Mouse (Mus musculus): ENCODE results near the gene Eif1. TPM values are rescaled to one million over a fixed set of nuclear protein-coding genes. Genes with fewer than 3 reads are reported as not detected.

Eif1 gene
- 2,248 TPM for total RNA-seq (2023)

DNA sequence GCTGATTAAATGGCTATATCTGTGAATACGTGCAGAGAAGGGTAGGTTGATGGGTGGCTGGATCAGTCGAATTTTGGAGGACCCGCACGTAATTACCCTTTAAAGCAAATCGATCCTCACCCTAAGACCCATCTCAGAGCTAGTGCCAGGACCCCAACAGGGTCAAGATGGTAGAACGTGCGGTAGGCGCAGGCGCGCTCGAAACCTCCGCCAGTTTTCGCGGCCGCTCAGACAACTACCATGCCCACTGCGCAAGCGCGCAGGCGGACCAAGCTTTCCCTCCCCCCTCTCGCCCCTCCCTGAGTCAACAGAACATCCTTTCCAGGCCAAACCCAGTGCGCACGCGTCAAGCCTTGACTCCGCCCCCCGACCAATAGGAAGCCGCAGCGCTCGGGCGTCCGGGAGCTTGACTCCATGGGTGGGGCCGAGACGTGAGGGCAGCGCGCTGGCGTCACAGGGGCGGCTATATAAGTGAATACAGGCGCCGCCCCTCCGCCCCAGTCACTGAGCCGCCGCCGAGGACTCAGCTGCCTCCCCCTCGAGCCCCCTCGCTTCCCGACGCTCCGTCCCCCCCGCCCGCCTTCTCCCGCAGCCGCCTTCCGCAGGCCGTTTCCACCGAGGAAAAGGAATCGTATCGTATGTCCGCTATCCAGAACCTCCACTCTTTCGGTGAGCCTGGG lies at the start of gene Eif1:
Eif1 (plus strand) TSS at position 394 of the 680 bp plus-strand sequence.

DNA sequence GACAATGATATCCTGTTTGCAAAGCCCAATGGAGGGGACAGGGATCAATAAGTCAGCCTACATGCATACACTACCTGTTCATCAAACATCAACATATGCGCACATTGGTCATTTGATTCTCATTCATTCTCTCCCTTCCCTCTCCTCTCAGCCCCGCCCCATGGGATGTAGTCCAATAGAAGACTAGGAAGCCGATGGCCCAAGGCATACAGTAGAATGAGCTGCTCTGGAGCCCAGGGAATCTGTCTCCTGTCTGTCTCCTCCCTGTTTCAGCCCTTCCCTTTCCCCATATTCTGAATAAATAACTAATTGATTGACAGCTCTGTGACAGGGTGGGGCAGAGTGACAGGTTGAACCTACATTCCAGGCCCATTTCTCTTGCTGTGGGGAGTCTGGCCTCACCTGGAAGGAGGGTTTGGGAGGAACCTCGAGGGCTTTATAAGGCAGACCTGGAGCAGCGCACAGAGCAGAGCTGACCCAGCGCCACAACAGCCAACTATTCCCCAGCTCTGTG lies 14.3 kb downstream of the Eif1 start, which contains the start of gene Gast:
Gast (plus strand) TSS at position 464 of the 514 bp plus-strand sequence.

DNA sequence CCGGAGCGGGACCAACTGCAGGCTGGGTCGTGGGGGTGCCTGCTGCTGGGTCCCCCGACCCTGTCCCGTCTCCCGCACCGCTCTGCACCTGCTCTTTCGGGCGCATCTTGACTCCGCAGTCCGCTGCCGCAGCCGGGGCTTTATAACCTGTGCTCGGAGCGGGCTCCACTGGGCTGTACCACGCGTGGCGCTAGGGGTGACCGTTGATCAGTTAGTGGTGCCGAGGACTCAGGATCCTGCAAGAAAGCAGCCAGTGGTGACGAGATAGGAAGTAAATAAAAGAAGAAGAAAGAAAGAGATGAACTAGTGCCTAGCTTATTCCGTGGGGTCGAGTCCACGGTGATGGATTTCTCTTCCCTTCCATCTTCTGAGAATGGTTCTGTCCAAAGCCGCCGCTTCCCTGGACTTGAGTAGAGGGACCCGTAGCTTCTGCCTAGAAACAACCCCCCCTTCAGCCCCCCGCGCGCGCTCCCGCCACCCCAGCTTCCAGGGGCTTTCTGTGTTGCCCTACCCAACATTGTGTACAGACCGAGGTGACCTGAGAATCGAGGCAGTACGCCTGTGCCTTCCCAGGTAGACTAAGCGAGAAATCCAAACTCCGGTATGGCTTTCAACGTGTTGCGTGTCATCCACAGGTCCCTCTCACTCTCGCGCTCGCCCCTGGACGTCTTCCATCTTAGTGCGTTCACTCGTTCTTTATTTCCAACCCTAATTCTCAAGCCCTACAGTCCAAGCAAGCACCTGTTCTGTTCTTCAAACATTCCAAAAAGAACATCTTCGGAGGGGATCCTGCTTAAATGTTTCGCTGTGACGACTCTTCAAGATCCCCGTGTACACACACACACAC lies 36.5 kb downstream of the Eif1 start, which contains the start of gene Hap1:
Hap1 (minus strand) TSS at position 157 of the 847 bp plus-strand sequence.

Other genes with a start within 250 kb of the Eif1 start
- not detected for gene Krt32, start 231.7 kb upstream of the Eif1 start, total RNA-seq (2023)
- gene Krt35, start 223.6 kb upstream of the Eif1 start, total RNA-seq (2023), result not detected
- gene Krt36, start 214.3 kb upstream of the Eif1 start, total RNA-seq (2023), result not detected
- gene Krt13, start 198.3 kb upstream of the Eif1 start, total RNA-seq (2023), result not detected
- gene Krt15, start 184.0 kb upstream of the Eif1 start, total RNA-seq (2023), result not detected
- gene Krt19, start 171.2 kb upstream of the Eif1 start, total RNA-seq (2023), result 4.8 TPM
- gene Krt9, start 126.6 kb upstream of the Eif1 start, total RNA-seq (2023), result not detected
- not detected for gene Krt14, start 112.3 kb upstream of the Eif1 start, total RNA-seq (2023)
- not detected for gene Krt16, start 71.0 kb upstream of the Eif1 start, total RNA-seq (2023)
- gene Krt17, start 58.9 kb upstream of the Eif1 start, total RNA-seq (2023), result not detected
- gene Krt42, start 50.0 kb upstream of the Eif1 start, total RNA-seq (2023), result not detected
- gene Gast, start 14.5 kb downstream of the Eif1 start, total RNA-seq (2023), result not detected
- gene Hap1, start 36.2 kb downstream of the Eif1 start, total RNA-seq (2023), result 0.86 TPM
- 13.5 TPM for gene Jup, start 77.9 kb downstream of the Eif1 start, total RNA-seq (2023)
- 0.35 TPM for gene P3h4, start 95.0 kb downstream of the Eif1 start, total RNA-seq (2023)
- gene Fkbp10, start 95.8 kb downstream of the Eif1 start, total RNA-seq (2023), result 1.8 TPM
- 91.2 TPM for gene Nt5c3b, start 121.9 kb downstream of the Eif1 start, total RNA-seq (2023)
- gene Klhl10, start 122.0 kb downstream of the Eif1 start, total RNA-seq (2023), result 2.0 TPM
- gene Klhl11, start 152.9 kb downstream of the Eif1 start, total RNA-seq (2023), result 27.2 TPM
- gene Acly, start 208.1 kb downstream of the Eif1 start, total RNA-seq (2023), result 150 TPM
- not detected for gene Ttc25, start 225.7 kb downstream of the Eif1 start, total RNA-seq (2023)

All from CD4-positive naive resting alpha-beta T cell, adult 57 days (primary cell).